Mouse (Mus musculus): Measurements from ENCODE around the gene Vav2.

DNA sequence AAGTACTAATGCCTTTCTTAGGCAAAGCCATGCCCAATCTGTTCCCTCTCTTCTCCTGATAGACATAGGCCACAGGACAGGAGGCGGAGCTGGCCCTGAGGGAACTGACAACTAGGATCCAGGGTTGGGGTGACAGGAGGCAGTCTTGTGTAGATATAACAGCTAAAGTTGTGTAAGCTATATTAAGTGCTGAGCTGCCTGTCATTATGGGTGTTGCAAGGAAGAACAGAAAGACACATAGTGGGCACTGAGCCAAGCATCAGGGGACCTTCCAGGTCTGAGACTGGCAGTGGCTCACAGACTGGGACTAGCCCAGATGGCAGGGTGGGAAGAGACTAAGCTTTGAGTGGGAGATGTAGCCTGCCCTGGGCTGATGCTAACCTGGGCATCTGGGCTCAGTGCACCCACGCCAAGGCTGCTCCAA, 208.7 kb downstream of the Vav2 start:
- TF ChIP-seq MAFK (IDR thresholded peaks at IDR 0.05; ENCODE audit: insufficient read depth, low read depth, low read length), result no peak
- no peak for TF ChIP-seq ZNF384 (IDR thresholded peaks at IDR 0.05; ENCODE audit: low read depth, low read length)
- no peak for TF ChIP-seq ZC3H11A (IDR thresholded peaks at IDR 0.05; ENCODE audit: borderline replicate concordance, low read depth, low read length)
- TF ChIP-seq CHD2 (IDR thresholded peaks at IDR 0.05; ENCODE audit: low read depth, low read length), result no peak

Measured in ES-E14 (cell line).